Mouse (Mus musculus) heart, embryonic 10.5 days (tissue): ENCODE results near the gene Gria3. TPM values are rescaled to one million over a fixed set of nuclear protein-coding genes. Genes with fewer than 3 reads are reported as not detected.

Source experiments
- DNase-seq: peaks from one replicate; pipeline ENCODE4 v3.0.0-alpha.2; 2017; ENCODE audit warnings: low spot score
- H3K27ac ChIP-seq: fragments of 300-500 bp; sonication (generic); 2 replicates; pipeline ENCODE4 v1.5.1; 2016; ENCODE audit warnings: mild to moderate bottlenecking
- H3K27me3 ChIP-seq: fragments of 300-500 bp; sonication (generic); 2 replicates; pipeline ENCODE4 v1.6.1; 2016; ENCODE audit warnings: mild to moderate bottlenecking; ENCODE audit not compliant: poor library complexity, insufficient read depth, severe bottlenecking
- H3K36me3 ChIP-seq: fragments of 300-500 bp; sonication (generic); 2 replicates; pipeline ENCODE4 v1.6.1; 2016; ENCODE audit warnings: mild to moderate bottlenecking, moderate library complexity
- H3K4me1 ChIP-seq: fragments of 300-500 bp; sonication (generic); 2 replicates; pipeline ENCODE4 v1.6.1; 2016; ENCODE audit warnings: mild to moderate bottlenecking
- H3K4me3 ChIP-seq: fragments of 300-500 bp; sonication (generic); 2 replicates; pipeline ENCODE4 v1.5.1; 2016; ENCODE audit warnings: mild to moderate bottlenecking, moderate library complexity
- H3K9me3 ChIP-seq: fragments of 300-500 bp; sonication (generic); 2 replicates; pipeline ENCODE4 v1.6.1; 2016; ENCODE audit warnings: mild to moderate bottlenecking, moderate library complexity
- WGBS: fragments of 180-500 bp; shearing (Covaris S2); methylation state at CpG from one replicate; pipeline ENCODE4 v1.1.7; 2016; 5-methylcytosine and 5-hydroxymethylcytosine counted together
- polyA plus RNA-seq: library from polyadenylated mRNA; unstranded; fragments of >200 nt; fragmentation: Nextera tagmentation; extraction: Ambion mirVana; gene quantifications from 2 replicates; pipeline ENCODE4 v1.2.1, GENCODE M21; 2016

The Gria3 gene
- polyA plus RNA-seq, 1 experiment from 2014 or later = 4.3 TPM

- 52% methylated on average over 1 of the region's 1 CpGs for WGBS
- no peaks in the 10 kb centered on the region for H3K36me3 ChIP-seq
- H3K9me3 ChIP-seq = no peaks in the 10 kb centered on the region
- H3K4me1 ChIP-seq = no peaks in the 10 kb centered on the region
- H3K4me3 ChIP-seq = no peak overlapping the region
- no peak for DNase-seq
- no peaks in the 10 kb centered on the region for H3K27me3 ChIP-seq
- no peak overlapping the region for H3K27ac ChIP-seq
These were observed 48.2 kb downstream of the Gria3 start for GRCm38 (mm10) chrX:41448876-41449275.

- Histone ChIP-seq H3K9me3 (no peaks in the 10 kb centered on the region), H3K36me3 (no peaks in the 10 kb centered on the region), H3K4me1 (no peaks in the 10 kb centered on the region), H3K27me3 (no peaks in the 10 kb centered on the region), H3K27ac (no peak overlapping the region), H3K4me3 (no peak overlapping the region)
- 84% methylated on average over 2 of the region's 2 CpGs for WGBS
- no peak for DNase-seq
These were observed 76.8 kb downstream of the Gria3 start for GRCm38 (mm10) chrX:41477486-41477885.

- Histone ChIP-seq H3K27ac (no peak overlapping the region), H3K36me3 (no peaks in the 10 kb centered on the region), H3K9me3 (no peaks in the 10 kb centered on the region), H3K4me1 (no peaks in the 10 kb centered on the region), H3K4me3 (no peak overlapping the region), H3K27me3 (no peaks in the 10 kb centered on the region)
- 72% methylated on average over 4 of the region's 4 CpGs for WGBS
- no peak for DNase-seq
These were observed 95.9 kb downstream of the Gria3 start for GRCm38 (mm10) chrX:41496528-41496927.

GRCm38 (mm10) chrX:41505371-41505770 lies 104.7 kb downstream of the Gria3 start:
- Histone ChIP-seq H3K4me3 (no peak overlapping the region), H3K9me3 (no peaks in the 10 kb centered on the region), H3K27ac (no peak overlapping the region), H3K27me3 (no peaks in the 10 kb centered on the region), H3K36me3 (no peaks in the 10 kb centered on the region), H3K4me1 (no peaks in the 10 kb centered on the region)
- DNase-seq = no peak
- 63% methylated on average over 3 of the region's 3 CpGs for WGBS

- Histone ChIP-seq H3K36me3 (no peaks in the 10 kb centered on the region), H3K4me3 (no peak overlapping the region), H3K27ac (no peak overlapping the region), H3K27me3 (no peaks in the 10 kb centered on the region), H3K4me1 (no peaks in the 10 kb centered on the region), H3K9me3 (no peaks in the 10 kb centered on the region)
- 29% methylated on average over 1 of the region's 1 CpGs for WGBS
- DNase-seq = no peak
These were observed 107.3 kb downstream of the Gria3 start for GRCm38 (mm10) chrX:41507959-41508358.

GRCm38 (mm10) chrX:41514982-41515381 lies 114.3 kb downstream of the Gria3 start:
- Histone ChIP-seq H3K4me1 (no peaks in the 10 kb centered on the region), H3K9me3 (no peaks in the 10 kb centered on the region), H3K36me3 (no peaks in the 10 kb centered on the region), H3K27me3 (no peaks in the 10 kb centered on the region), H3K27ac (no peak overlapping the region), H3K4me3 (no peak overlapping the region)
- no peak for DNase-seq
- WGBS = 56% methylated on average over 3 of the region's 3 CpGs

GRCm38 (mm10) chrX:41532511-41532910 lies 131.9 kb downstream of the Gria3 start:
- Histone ChIP-seq H3K27me3 (no peaks in the 10 kb centered on the region), H3K36me3 (no peaks in the 10 kb centered on the region), H3K27ac (no peak overlapping the region), H3K4me3 (no peak overlapping the region), H3K4me1 (no peaks in the 10 kb centered on the region), H3K9me3 (no peaks in the 10 kb centered on the region)
- DNase-seq = no peak
- WGBS = 70% methylated on average over 2 of the region's 2 CpGs

- Histone ChIP-seq H3K27ac (no peak overlapping the region), H3K27me3 (no peaks in the 10 kb centered on the region), H3K4me3 (no peak overlapping the region), H3K9me3 (no peaks in the 10 kb centered on the region), H3K36me3 (no peaks in the 10 kb centered on the region), H3K4me1 (no peaks in the 10 kb centered on the region)
- no peak for DNase-seq
- 63% methylated on average over 2 of the region's 2 CpGs for WGBS
These were observed 135.2 kb downstream of the Gria3 start for GRCm38 (mm10) chrX:41535886-41536285.

GRCm38 (mm10) chrX:41562296-41563060 lies 161.8 kb downstream of the Gria3 start:
- no peaks in the 10 kb centered on the region for H3K9me3 ChIP-seq
- H3K36me3 ChIP-seq = no peaks in the 10 kb centered on the region
- no peaks in the 10 kb centered on the region for H3K4me1 ChIP-seq
- 60% methylated on average over 6 of the region's 6 CpGs for WGBS
- DNase-seq = no peak
- no peaks in the 10 kb centered on the region for H3K27me3 ChIP-seq
- no peak overlapping the region for H3K27ac ChIP-seq
- H3K4me3 ChIP-seq = no peak overlapping the region

GRCm38 (mm10) chrX:41564898-41565297 lies 164.2 kb downstream of the Gria3 start:
- no peaks in the 10 kb centered on the region for H3K9me3 ChIP-seq
- 83% methylated on average over 2 of the region's 2 CpGs for WGBS
- no peaks in the 10 kb centered on the region for H3K27me3 ChIP-seq
- H3K36me3 ChIP-seq = no peaks in the 10 kb centered on the region
- no peaks in the 10 kb centered on the region for H3K4me1 ChIP-seq
- H3K27ac ChIP-seq = no peak overlapping the region
- no peak for DNase-seq
- H3K4me3 ChIP-seq = no peak overlapping the region

GRCm38 (mm10) chrX:41573079-41573478 lies 172.4 kb downstream of the Gria3 start:
- no peaks in the 10 kb centered on the region for H3K4me1 ChIP-seq
- no peaks in the 10 kb centered on the region for H3K36me3 ChIP-seq
- WGBS = 67% methylated on average over 1 of the region's 1 CpGs
- H3K27me3 ChIP-seq = no peaks in the 10 kb centered on the region
- no peak overlapping the region for H3K4me3 ChIP-seq
- H3K27ac ChIP-seq = no peak overlapping the region
- DNase-seq = no peak
- H3K9me3 ChIP-seq = no peaks in the 10 kb centered on the region

- H3K27me3 ChIP-seq = no peaks in the 10 kb centered on the region
- H3K36me3 ChIP-seq = no peaks in the 10 kb centered on the region
- no peak overlapping the region for H3K4me3 ChIP-seq
- H3K9me3 ChIP-seq = no peaks in the 10 kb centered on the region
- DNase-seq = no peak
- no peak overlapping the region for H3K27ac ChIP-seq
- H3K4me1 ChIP-seq = no peaks in the 10 kb centered on the region
- WGBS = 60% methylated on average over 5 of the region's 5 CpGs
These were observed 178.1 kb downstream of the Gria3 start for GRCm38 (mm10) chrX:41578797-41579196.

GRCm38 (mm10) chrX:41587692-41588091 lies 187.0 kb downstream of the Gria3 start:
- WGBS = 90% methylated on average over 3 of the region's 3 CpGs
- DNase-seq = no peak
- H3K36me3 ChIP-seq = no peaks in the 10 kb centered on the region

GRCm38 (mm10) chrX:41607181-41607580 lies 206.5 kb downstream of the Gria3 start:
- no peaks in the 10 kb centered on the region for H3K36me3 ChIP-seq
- no peaks in the 10 kb centered on the region for H3K27me3 ChIP-seq
- H3K4me3 ChIP-seq = no peak overlapping the region
- H3K27ac ChIP-seq = no peak overlapping the region
- no peak for DNase-seq
- no peaks in the 10 kb centered on the region for H3K4me1 ChIP-seq
- H3K9me3 ChIP-seq = no peaks in the 10 kb centered on the region
- 79% methylated on average over 1 of the region's 1 CpGs for WGBS

More at GRCm38 (mm10) chrX:41587692-41588091, 187.0 kb downstream of the Gria3 start:
- H3K27me3 ChIP-seq = no peaks in the 10 kb centered on the region
- H3K27ac ChIP-seq = no peak overlapping the region
- H3K4me1 ChIP-seq = no peaks in the 10 kb centered on the region
- no peaks in the 10 kb centered on the region for H3K9me3 ChIP-seq
- H3K4me3 ChIP-seq = no peak overlapping the region
